Mouse (Mus musculus) 3T3-L1 (cell line): ENCODE data around the gene Polr2l.
A peak's percentile ranks its signal among the peaks of the same experiment; 100 is the strongest.

Experiments used
- DNase-seq: peaks from one replicate; pipeline ENCODE4 v3.0.0-alpha.2; 2015; ENCODE audit warnings: low read depth, low spot score

Gene Polr2l

DNA sequence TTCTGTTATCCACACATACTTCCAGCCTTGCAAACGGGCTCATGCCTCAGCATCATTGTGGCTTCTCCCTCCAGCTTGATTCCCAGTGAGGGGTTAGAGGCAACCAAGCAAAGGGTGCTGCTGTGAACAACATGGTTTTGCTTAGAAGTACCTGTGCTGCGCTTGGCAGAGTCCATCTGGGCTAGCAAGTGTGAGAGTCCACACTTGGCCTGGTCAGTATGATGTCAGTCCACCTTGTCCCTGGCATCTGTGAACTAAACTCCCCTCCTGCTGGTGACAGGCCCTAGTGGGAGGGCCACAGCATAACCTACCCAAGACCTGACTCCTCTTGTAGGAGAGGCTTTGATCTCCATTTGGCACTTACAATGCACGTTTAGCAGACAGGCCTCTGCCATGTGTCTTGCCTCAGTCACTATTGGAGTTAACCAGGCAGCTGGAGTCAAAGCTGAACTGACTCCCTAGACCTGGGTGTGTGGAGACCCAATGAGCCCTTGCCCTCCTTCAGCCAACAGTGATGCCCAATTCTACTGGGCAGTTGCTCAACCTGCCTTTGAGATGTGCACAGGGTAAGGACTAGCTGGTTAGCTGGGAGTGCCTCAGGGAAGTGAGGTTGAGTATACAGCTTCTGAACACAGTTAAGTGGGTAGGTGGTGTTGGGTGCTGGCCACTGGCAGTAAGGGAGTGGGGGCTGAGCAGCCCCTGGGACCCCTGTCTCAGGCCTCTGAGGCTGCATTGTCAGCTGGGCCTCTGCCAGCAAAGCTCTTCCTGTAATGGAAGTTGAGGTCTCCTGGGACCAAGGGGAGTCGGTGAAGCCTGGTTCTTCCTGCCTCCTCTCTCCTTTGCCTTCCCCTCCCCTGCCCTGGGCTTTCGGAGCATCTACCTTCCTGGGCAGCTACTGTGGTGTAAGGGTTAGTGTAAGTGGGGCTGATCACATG is 9.5 kb upstream of the Polr2l start:
- no peak for DNase-seq

DNA sequence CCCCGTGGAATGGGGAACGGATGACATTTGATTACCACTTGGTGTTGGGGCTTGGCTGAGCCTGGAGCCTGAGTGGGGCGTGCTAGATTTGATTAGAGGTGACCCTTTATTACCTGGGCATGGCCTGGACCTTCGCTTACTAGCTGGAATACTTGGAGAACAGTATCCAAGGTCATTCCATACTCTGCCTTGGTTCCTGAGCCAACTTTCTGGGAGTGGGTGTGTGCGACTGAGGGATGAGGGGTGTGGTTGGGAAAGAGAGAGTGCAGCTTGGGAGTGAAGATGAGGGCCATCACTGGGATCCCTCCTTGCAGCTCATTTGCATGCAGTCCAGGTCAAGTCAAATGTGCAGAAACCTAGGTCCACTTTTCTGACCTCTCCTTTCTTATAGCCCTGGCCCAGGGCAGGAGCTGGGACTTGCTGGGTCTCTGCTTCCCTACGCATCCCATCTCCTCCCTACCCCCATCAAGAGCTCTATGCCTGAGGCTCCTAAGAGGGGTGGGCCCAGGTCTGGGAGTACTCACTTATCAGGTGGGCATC is 8.3 kb upstream of the Polr2l start:
- DNase-seq: no peak

GRCm38 (mm10) chr7:141482531-141483024 is 7.6 kb upstream of the Polr2l start:
- DNase-seq: no peak

DNA sequence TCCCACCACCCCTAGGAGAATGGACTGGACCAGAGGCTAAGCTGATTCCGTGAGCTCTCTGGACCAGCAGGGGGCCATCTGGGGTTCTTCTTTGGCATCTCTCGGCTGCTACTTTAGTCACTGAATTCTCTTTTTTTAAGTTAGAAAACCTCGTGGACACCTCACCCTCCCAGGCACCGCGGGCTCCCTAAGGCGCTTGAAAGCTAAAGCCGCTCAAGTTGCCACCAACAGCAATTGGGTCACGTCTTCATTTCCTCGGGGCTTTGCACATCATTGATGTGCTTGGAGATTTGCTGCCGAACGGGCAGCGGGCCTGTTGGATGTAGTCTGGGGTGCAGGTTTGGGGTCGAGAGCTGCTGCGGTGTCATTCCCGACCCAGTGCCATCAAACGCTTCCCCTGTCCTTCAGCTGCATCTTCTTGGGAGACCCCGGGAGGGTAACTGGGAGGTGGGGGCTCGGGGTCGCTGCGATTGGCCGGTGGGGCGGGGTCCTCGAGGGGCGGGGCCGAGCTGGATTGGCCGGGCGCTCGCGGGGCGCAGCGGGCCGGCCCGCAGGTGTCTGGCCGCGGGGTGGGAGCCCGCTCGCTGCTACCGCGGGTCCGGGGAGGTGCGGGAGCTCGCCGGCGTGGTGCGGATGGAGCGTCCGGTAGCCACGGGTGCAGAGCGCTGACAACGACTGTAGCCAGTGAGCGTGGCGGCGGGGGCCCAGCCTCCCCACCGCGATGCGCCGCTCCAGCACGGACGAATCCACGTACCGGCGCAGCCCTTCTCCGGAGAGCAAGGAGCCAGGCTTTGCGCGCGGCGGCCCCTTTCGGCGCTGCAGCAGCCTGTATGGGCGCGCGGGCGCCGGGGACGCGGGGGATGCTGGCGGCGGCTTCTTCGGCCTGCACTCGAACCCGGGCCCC is 6.8 kb upstream of the Polr2l start:
- DNase-seq: no peak

DNA sequence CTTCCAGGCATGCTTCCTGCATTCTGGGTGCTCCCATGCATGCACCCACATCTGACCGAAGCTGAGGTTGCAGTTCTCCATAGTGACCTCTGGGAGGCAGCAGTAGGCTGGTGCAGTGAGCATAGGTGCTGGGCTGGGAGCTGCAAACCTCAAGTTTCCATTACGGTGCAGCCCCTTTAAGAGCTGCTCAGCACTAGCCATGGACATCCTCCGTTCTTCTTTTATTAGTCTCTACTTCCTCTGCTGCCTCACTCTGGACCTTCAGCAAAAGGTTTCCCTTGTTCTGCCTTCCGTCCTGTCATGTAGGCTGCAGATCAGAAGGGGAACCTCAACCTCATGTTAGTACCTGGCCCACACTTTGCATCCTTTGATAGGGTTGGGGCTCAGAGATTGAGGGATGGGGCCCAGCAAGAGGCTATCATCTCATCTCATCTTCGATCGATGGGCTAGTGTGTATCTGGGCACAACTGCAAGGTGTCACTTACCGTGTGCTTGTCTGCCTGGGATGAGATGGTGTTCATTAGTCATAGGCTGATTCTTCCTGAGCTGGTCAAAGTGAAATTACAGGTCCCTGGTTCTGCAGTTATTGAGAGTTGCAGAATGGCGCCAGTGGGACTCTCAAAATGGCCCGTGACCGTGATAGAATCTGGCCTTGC is 6.0 kb upstream of the Polr2l start:
- DNase-seq: peak; percentile 67

- peak; percentile 47 for DNase-seq
Observed at GRCm38 (mm10) chr7:141478270-141478748, 3.4 kb upstream of the Polr2l start.

DNA sequence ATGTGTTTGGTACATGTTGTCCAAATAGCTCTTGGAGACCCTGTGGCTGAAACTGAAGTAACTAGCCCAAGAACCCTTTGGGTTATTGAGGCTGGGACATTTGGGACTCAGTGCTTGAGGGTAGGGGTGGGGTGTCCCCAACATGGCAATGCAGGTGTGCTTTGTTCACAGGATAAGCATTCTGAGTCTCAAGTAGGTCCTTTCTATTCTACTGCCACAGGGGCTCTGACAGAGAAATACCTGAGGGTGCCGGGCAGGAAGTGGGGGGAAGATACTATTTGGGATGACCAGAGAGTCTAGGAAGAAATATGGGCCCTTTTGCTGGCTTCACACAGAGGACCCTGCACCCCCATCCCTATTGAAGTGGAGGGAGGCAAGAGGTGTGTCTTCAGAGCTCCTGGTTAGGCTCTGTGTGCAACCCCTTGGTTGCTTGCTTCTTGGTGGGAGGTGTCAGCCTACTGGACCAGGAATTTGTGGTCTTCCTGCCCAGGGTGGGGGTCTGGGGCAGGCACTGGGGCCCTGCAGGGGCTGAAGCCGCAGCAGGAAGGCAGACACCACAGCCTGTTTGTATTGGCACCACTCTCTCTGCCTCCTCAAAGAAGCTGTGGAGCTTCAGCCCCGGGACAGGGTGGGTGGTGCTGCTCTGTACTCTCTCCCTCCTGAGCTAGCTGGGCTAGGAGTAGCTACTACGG is 2.8 kb upstream of the Polr2l start:
- peak; percentile 46 for DNase-seq

DNA sequence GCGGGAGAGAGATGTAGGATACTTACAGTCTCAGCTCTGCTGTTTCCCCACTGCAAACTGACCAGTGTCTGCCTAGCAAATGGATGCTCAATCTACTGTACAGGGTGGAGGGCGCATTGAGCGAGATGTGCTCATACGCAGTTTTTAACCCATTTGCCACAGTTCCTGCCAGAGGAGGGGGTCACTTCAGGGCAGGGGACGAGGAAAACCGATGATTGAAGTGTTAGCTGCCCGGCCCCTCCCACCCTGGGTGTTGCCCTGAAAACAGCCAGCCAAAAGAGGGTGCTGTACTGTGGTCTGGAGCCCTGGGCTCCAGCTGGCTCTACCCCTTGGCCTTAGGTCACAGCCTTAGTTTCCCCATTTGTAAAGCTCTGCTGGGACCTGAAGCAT is 2.0 kb upstream of the Polr2l start:
- no peak for DNase-seq

DNA sequence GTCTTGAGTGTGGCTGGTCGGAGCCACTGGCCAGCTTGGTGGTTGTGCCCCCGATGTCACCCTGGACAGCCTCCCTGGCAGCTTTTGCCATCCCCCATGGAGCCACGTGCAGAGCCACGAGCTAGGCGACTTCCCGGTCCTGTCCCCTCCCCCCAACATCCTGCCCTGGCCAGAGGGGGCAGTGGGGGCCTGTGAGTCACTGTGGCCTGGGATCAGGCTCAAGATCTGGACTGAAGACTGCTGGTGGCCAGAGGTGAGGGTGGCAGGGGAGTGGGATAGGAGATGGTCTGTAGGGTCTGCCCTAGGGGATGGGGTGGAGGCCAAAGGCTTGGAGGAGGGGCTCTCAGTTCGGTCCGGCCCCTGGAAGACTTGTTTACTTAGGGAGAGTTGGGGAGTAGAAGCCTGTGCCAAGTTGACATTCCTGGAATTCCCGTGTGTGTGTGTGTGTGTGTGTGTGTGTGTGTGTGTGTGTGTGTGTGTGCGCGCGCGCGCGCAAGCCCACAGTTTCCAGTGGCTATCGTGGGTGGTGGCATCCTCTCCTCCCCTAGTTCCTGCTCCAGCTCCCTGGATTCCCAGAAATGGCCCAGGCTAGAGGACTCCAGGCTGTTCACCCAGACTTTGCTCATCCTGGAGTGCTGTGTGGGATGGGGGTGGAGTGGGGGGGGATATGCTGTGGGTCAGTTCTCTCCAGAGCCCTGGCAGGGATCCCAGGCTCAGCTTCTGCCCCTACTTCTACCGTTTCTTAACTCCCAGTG is 1.5 kb upstream of the Polr2l start:
- peak; percentile 87 for DNase-seq

DNA sequence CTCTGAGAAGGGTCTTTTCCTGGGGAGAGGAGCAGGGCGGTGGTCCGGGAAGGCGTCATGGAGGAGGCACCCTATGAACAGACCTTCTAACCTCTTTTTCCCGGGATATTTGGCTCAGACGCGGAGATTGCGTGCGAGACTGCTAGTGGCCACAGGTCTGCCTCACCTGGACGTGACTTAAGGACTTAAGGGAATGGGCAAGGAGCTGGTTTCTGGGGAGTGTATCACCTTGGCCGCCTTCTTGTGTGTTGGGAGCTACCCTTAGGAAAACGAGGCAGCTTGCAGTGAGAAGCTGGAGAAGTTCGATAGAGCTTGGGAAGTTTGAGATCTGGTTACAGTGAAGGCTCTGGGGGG is 850 bp upstream of the Polr2l start:
- no peak for DNase-seq

DNA sequence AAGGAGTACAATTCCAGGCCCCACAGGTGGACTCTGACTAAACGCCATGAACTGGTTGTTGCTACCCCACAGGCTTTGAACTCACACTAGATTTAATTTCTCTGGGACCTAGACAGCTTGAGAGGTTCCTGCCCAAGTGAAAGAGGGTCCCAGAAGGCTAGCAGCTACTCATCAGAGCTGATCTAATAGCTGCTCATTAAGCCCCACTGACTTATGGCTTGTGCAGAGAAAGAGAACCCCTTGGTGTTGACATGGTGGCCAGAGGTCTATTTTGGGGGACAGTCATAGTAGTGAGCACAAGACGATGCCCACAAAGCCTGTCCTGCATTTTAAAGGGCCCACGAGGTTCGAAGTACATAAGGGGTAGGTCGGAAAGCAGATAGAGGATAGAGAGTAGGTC is 772 bp downstream of the Polr2l start:
- no peak for DNase-seq

- no peak for DNase-seq
Observed at GRCm38 (mm10) chr7:141472763-141473162, 2.2 kb downstream of the Polr2l start.

DNA sequence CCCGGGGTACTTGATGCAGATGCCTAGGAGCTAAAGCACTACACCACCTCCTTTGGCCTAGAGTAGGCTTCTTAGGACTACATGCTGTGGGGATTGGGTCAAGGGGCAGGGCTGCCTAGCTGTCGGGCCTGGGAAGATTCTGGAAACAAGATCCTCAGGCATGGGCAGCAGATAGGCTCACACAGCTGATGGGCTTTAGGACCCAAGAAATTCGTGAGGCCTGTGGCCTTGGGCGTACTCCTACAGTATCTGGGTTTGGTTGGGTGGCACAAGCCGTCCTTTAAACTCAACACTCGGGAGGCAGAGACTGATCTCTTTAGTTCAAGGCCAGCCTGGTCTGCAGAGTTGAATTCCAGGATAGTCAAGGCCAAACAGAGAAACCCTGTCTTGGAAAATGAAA is 2.7 kb downstream of the Polr2l start:
- DNase-seq: no peak

DNA sequence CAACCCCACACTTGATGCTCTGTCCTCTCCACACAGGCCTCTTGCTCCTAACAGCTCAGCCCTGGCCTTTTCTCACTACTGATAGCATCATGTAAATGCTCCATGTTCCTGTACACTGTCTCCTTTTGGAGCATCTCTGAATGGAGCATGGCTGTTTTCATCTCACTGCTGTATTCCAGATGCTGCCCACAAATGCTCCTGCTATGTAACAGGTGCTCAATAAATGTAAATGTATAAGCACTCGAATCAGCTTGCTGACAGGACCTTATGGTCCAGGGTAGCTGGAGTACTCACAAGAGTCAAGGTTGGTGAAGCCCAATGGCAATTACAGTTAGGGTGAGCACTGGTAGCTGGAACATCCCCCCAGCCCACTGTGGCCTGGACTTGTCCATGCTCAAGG is 3.7 kb downstream of the Polr2l start:
- no peak for DNase-seq

DNA sequence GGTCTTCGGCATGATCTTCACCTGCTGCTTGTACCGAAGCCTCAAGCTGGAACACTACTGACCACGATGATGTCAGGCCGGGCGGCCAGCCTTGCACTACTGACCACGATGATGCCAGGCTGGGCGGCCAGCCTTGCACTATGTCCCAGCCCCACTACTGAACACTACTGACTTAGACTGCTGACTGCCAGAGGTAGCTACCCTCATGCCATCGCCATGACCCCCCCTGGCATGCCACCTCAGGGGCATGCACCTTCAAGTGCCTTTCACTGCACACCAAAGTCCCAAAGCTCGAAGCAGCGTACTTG is 4.3 kb downstream of the Polr2l start:
- DNase-seq: no peak

- no peak for DNase-seq
Observed at GRCm38 (mm10) chr7:141469901-141470636, 4.9 kb downstream of the Polr2l start.

GRCm38 (mm10) chr7:141469352-141469751 is 5.6 kb downstream of the Polr2l start:
- no peak for DNase-seq

GRCm38 (mm10) chr7:141468522-141469211 is 6.3 kb downstream of the Polr2l start:
- DNase-seq: peak; percentile 95

DNA sequence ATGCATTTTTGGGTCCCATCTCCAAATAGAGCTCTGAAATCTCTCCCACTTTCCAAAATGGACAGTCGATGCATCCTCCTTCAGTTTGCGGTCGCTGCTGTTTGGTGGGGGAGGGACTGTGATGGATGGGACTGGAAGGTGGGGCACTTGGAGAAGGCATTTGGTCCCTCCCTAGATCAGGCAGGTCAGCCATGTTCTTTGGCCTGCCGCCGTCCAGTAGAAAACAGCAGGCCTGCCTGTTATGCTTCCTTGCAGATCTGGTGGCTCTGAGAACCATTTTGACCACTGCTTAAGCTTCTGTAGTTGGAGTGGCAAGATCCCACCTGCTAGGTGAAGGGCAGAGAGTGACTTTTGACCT is 6.8 kb downstream of the Polr2l start:
- peak; percentile 76 for DNase-seq
